Mouse (Mus musculus) hindbrain, postnatal 0 days (tissue): ENCODE results near the gene Slc29a2. TPM values are rescaled to one million over a fixed set of nuclear protein-coding genes. Genes with fewer than 3 reads are reported as not detected.

ENCODE experiments used
- ATAC-seq: fragments of 200-750 bp; cut with Nextera tagmentation; 2 replicates; pipeline ENCODE4 v1.8.0; 2017; ENCODE audit warnings: mild to moderate bottlenecking, moderate TSS enrichment, moderate library complexity
- DNase-seq: peaks from one replicate; pipeline ENCODE4 v3.0.0-alpha.2; 2015; ENCODE audit warnings: low spot score
- H3K27ac ChIP-seq: fragments of 300-500 bp; sonication (generic); 2 replicates; pipeline ENCODE4 v1.5.1; 2014; ENCODE audit warnings: mild to moderate bottlenecking
- H3K27me3 ChIP-seq: fragments of 300-500 bp; sonication (generic); 2 replicates; pipeline ENCODE4 v1.6.1; 2014; ENCODE audit warnings: low read length, mixed read lengths; ENCODE audit not compliant: insufficient read depth
- H3K36me3 ChIP-seq: fragments of 300-500 bp; sonication (generic); 2 replicates; pipeline ENCODE4 v1.6.1; 2014; ENCODE audit warnings: low read length, mixed read lengths; ENCODE audit not compliant: insufficient read depth
- H3K4me1 ChIP-seq: fragments of 300-500 bp; sonication (generic); 2 replicates; pipeline ENCODE4 v1.6.1; 2014; ENCODE audit warnings: antibody characterized with exemption, low read length, mixed read lengths; ENCODE audit not compliant: insufficient read depth
- H3K4me2 ChIP-seq: fragments of 300-500 bp; sonication (generic); 2 replicates; pipeline ENCODE4 v1.6.1; 2014; ENCODE audit warnings: low read depth, mild to moderate bottlenecking, low read length, moderate library complexity, mixed read lengths
- H3K4me3 ChIP-seq: fragments of 300-500 bp; sonication (generic); 2 replicates; pipeline ENCODE4 v1.5.1; 2014; ENCODE audit warnings: low read length
- H3K9ac ChIP-seq: fragments of 300-500 bp; sonication (generic); replicated peaks from 2 replicates; pipeline ENCODE4 v1.6.1; 2014; ENCODE audit warnings: mild to moderate bottlenecking, low read length, moderate library complexity, mixed read lengths
- H3K9me3 ChIP-seq: fragments of 300-500 bp; sonication (generic); 2 replicates; pipeline ENCODE4 v1.6.1; 2016; ENCODE audit warnings: low read length, mixed read lengths
- CTCF ChIP-seq: IDR thresholded peaks from 2 replicates; pipeline ENCODE4 v1.5.1; 2016; ENCODE audit warnings: antibody characterized with exemption, control low read depth, low read depth
- WGBS: fragments of 180-500 bp; shearing (Covaris S2); extraction: QIAGEN DNeasy Blood & Tissue Kit; methylation state at CpG from one replicate; pipeline ENCODE4 v1.1.7; 2014; 5-methylcytosine and 5-hydroxymethylcytosine counted together
- polyA plus RNA-seq: library from polyadenylated mRNA; unstranded; fragments of >200 nt; fragmentation: Nextera tagmentation; extraction: Ambion mirVana; gene quantifications from 2 replicates; pipeline ENCODE4 v1.2.1, GENCODE M21; 2015
- total RNA-seq: library from RNA; depleted of rRNA; stranded (reverse); fragments of >200 nt; gene quantifications from 2 replicates; pipeline ENCODE4 v1.2.3, GENCODE M21; 2014

Gene Slc29a2
- total and polyA plus RNA-seq, 2 experiments from 2014 or later: 16.3 to 22.5 TPM

DNA sequence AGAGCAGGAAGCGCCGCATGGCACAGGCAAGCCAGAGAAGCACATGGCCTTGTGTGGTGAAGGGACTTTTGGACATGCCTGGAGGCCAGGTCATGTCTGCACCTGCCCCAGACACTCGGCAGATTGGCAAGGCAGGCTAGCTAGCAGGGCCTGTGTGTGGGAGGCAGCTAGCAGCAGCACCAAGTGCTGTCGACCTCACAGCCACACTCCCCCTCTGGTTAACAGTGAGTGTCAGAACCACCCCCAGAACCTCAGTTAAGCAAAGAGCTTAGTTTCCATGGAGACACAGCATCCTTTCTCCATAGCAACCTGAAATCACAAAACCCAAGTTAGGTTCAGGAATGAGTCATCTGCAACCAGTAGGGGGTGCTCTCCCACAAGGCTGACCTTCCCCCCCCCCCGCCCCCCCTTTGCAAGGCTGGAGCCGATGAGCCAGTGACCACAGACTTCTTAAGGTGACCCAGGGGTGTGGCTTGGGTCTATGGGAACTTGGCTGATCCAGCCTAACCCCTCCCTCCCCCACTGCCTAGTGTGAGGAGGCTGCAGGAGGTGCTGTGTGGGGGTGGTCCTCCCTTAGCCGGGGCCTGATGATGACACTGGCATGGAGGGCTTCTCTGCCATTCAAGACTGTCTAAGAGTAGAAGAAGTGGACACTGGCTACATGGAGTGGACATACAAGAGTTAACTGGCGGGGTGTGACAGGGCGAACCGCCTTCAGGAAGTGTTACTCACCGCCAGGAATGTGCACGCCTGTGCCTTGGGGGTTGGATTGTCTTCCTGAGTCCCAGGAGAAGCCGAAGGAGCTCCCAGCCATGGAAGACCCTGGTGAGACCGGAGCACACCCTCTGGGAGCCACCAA is 26.6 kb downstream of the Slc29a2 start, which contains the start of gene Rin1:
Gene Rin1, plus strand, starts transcription at position 435 of the 859 bp plus-strand sequence.
- Histone ChIP-seq H3K4me1 (peaks cover 5% of the 10 kb centered on the region), H3K27ac (no peak within 1 kb of the TSS), H3K4me3 (no peak within 1 kb of the TSS), H3K27me3 (peaks cover 5% of the 10 kb centered on the region; the same call in 1 of the 2 replicates), H3K36me3 (peaks cover 28% of the 10 kb centered on the region; the same call in 1 of the 2 replicates), H3K4me2 (peak within 1 kb of the TSS; percentile 29; the same call in 1 of the 2 replicates), H3K9ac (no peak within 1 kb of the TSS), H3K9me3 (no peaks in the 10 kb centered on the region)
- peak; percentile 77 for DNase-seq
- 19% methylated on average over 14 of the region's 14 CpGs for WGBS
- peak; percentile 62 for ATAC-seq
- peak; percentile 67 for TF ChIP-seq CTCF

DNA sequence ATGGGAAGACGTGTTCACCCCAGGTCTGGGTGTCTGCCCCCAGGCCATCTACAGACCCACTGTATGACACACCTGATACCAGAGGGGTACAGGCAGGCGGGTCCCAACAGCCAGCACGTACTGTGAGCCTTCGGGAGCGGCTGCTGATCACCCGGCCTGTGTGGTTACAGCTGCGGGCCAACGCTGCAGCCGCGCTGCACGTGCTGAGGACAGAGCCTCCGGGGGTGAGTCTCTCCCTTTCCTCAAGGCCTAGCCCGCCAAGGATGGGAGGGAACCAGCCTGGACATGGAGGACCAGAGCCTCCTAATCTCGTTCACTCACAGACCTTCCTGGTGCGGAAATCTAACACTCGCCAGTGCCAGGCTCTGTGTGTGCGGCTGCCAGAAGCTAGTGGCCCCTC is 27.4 kb downstream of the Slc29a2 start:
- H3K4me1 ChIP-seq: peaks cover 5% of the 10 kb centered on the region
- peak overlapping the region; percentile 29; the same call in 1 of the 2 replicates for H3K4me2 ChIP-seq
- peaks cover 28% of the 10 kb centered on the region; the same call in 1 of the 2 replicates for H3K36me3 ChIP-seq
- no peak for DNase-seq
- no peak overlapping the region for H3K9ac ChIP-seq
- H3K27ac ChIP-seq: no peak overlapping the region
- H3K9me3 ChIP-seq: no peaks in the 10 kb centered on the region
- no peak overlapping the region for H3K4me3 ChIP-seq
- no peak for ATAC-seq
- WGBS: 19% methylated on average over 17 of the region's 17 CpGs
- peaks cover 5% of the 10 kb centered on the region; the same call in 1 of the 2 replicates for H3K27me3 ChIP-seq
- TF ChIP-seq CTCF: no peak

DNA sequence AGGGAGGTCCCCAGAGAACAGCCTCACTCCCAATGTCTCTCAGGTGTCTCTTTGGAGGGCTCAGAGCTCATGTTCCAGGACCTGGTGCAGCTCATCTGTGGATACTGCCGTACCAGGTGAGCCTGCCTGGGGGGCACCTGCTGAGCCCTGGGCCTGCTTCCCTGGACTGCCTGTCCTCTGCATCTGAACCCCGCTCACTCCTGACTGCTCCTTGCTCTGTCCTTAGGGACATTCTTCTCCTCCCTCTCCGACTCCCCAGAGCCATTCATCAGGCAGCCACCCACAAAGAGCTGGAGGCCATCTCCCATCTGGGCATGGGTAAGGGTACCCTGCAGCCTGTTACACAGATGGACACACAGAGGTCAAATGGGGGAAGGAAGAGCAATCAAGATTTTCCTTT is 27.9 kb downstream of the Slc29a2 start:
- peaks cover 5% of the 10 kb centered on the region; the same call in 1 of the 2 replicates for H3K27me3 ChIP-seq
- WGBS: 56% methylated on average over 3 of the region's 3 CpGs
- peak overlapping the region; percentile 29; the same call in 1 of the 2 replicates for H3K4me2 ChIP-seq
- H3K36me3 ChIP-seq: peaks cover 24% of the 10 kb centered on the region; the same call in 1 of the 2 replicates
- no peak overlapping the region for H3K27ac ChIP-seq
- DNase-seq (no peak), ATAC-seq (no peak)
- H3K9ac ChIP-seq: no peak overlapping the region
- H3K4me1 ChIP-seq: peaks cover 5% of the 10 kb centered on the region
- no peak for TF ChIP-seq CTCF
- H3K9me3 ChIP-seq: no peaks in the 10 kb centered on the region
- H3K4me3 ChIP-seq: no peak overlapping the region

DNA sequence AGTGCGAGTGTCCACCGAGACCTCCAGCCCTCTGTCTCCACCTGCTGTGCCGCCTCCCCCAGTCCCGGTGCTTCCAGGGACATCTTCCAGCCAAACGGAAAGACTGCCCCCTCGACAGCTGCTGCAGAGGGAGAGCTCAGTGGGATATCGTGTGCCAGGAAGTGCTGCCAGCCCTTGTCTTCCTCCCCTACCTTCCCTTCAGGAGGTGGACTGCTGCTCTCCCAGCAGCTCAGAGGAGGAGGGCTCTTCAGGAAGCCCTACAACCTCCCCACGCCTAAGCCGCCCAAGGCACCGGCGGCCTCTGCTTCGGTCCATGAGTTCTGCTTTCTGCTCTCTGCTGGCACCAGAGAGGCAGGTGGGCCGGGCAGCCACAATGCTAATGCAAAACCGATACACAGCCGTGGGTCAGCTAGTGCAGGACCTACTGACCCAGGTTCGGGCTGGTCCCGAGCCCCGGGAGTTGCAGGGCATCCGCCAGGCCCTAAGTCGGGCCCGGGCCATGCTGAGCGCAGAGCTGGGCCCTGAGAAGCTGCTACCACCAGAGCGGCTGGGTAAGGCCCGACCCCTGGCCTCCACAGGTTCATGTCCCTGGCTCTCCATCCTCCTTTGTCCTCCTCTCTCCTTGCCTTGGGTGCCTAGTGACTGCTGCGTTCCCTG is 28.6 kb downstream of the Slc29a2 start:
- WGBS: 35% methylated on average over 25 of the region's 25 CpGs
- Histone ChIP-seq H3K4me3 (no peak overlapping the region), H3K4me2 (0 out of 2 replicates have a peak overlapping the region, but pooled peaks have one; percentile 3), H3K27me3 (peaks cover 5% of the 10 kb centered on the region; the same call in 1 of the 2 replicates), H3K9me3 (no peaks in the 10 kb centered on the region), H3K9ac (no peak overlapping the region), H3K36me3 (peaks cover 16% of the 10 kb centered on the region; the same call in 1 of the 2 replicates), H3K4me1 (peaks cover 5% of the 10 kb centered on the region), H3K27ac (no peak overlapping the region)
- ATAC-seq (no peak), DNase-seq (no peak)
- TF ChIP-seq CTCF: no peak

DNA sequence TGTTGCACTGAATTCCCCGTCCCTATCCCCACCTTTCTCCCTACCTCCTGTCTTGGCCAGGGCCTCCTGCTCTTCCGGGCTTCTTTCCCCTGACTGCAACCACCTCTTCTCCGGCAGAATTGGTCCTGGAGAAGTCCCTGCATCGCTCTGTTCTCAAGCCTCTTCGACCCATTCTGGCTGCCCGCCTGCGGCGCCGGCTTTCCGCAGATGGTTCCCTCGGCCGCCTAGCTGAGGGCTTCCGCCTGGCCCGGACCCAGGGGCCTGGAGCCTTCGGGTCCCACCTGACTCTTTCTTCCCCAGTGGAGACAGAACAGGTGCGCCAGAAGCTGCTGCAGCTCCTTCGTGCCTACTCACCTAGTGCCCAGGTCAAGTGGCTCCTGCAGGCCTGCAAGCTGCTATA is 29.2 kb downstream of the Slc29a2 start:
- H3K36me3 ChIP-seq: peaks cover 12% of the 10 kb centered on the region; the same call in 1 of the 2 replicates
- no peak for DNase-seq
- H3K9me3 ChIP-seq: no peaks in the 10 kb centered on the region
- H3K27ac ChIP-seq: no peak overlapping the region
- no peak overlapping the region for H3K4me3 ChIP-seq
- ATAC-seq: no peak
- no peak for TF ChIP-seq CTCF
- H3K4me2 ChIP-seq: no peak overlapping the region
- peaks cover 5% of the 10 kb centered on the region for H3K4me1 ChIP-seq
- H3K27me3 ChIP-seq: peaks cover 5% of the 10 kb centered on the region; the same call in 1 of the 2 replicates
- WGBS: 51% methylated on average over 17 of the region's 17 CpGs
- no peak overlapping the region for H3K9ac ChIP-seq

DNA sequence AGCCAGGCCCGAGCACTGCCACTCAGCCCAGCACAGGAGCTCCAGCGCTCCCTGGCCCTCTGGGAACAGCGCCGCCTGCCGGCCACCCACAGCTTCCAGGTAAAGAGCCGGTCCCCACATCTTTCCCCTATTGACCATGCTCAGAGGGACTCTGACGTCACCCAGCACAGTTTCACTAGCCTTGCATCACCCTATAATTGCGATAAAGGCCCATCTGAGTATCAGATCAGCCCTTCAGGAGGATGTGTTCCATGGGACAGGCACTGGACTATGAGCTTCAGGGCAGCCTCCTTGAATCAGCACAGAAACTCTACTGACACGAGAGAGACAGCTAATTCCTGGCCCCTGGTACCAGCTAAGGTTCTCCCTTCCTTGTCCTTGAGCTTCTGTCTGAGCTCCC is 30.2 kb downstream of the Slc29a2 start:
- no peak for ATAC-seq
- DNase-seq: peak; percentile 45
- Histone ChIP-seq H3K9me3 (no peaks in the 10 kb centered on the region), H3K4me1 (peaks cover 5% of the 10 kb centered on the region), H3K27me3 (peaks cover 5% of the 10 kb centered on the region; the same call in 1 of the 2 replicates), H3K36me3 (0 out of 2 replicates have a peak, but pooled peaks cover 5% of the 10 kb centered on the region), H3K4me2 (no peak overlapping the region), H3K27ac (no peak overlapping the region), H3K9ac (no peak overlapping the region), H3K4me3 (no peak overlapping the region)
- 18% methylated on average over 9 of the region's 9 CpGs for WGBS
- peak; percentile 81 for TF ChIP-seq CTCF
